Mouse (Mus musculus) c-Kit-positive CD71-positive TER-119-positive erythroid progenitor cells, embryonic 14.5 days (primary cell): Measurements from ENCODE around the gene Rps2.

Source experiments
- DNase-seq: peaks from one replicate; pipeline ENCODE4 v3.0.0-alpha.2; 2013; ENCODE audit warnings: low spot score

The Rps2 gene

GRCm38 (mm10) chr17:24733434-24734050 is 15.6 kb downstream of the Rps2 start:
- no peak for DNase-seq

DNA sequence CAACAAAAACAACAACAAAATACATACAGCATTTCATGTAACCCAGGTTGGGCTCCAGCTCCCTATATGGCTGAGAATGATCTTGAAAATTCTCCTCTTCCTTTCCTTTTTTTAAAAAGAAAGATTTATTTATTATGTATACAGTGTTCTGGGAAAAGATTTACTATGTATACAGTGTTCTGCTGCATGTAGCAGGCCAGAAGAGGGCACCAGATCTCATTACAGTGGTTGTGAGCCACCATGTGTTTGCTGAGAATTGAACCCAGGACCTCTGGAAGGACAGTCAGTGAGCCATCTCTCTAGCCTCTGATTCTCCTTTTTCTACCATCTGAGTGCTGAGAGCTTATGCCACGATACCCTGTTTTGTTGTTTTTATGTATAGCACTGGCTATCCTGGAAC is 16.6 kb downstream of the Rps2 start:
- no peak for DNase-seq

DNA sequence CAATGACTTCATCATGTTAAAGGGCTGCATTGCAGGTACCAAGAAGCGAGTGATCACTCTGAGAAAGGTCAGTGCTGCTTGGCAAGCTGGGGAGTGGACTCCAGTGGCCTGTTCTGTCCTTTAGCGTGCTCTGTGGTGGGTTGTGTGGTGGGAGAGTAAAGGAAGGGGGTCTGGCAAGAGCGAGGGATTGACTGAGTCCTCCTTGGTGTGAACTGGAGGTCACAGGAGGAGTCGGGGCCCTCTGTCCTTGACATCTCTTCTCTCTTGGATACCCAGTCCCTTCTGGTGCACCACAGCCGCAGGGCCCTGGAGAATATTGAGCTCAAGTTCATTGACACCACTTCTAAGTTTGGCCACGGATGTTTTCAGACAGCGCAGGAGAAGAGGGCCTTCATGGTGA is 17.5 kb downstream of the Rps2 start:
- no peak for DNase-seq

- DNase-seq, result peak; percentile 100
These were observed 18.6 kb downstream of the Rps2 start, which contains the start of gene Msrb1 for GRCm38 (mm10) chr17:24736330-24737051. Msrb1 (plus strand) TSS chr17:24736642.

GRCm38 (mm10) chr17:24737135-24737810 is 19.4 kb downstream of the Rps2 start:
- DNase-seq, result no peak

DNA sequence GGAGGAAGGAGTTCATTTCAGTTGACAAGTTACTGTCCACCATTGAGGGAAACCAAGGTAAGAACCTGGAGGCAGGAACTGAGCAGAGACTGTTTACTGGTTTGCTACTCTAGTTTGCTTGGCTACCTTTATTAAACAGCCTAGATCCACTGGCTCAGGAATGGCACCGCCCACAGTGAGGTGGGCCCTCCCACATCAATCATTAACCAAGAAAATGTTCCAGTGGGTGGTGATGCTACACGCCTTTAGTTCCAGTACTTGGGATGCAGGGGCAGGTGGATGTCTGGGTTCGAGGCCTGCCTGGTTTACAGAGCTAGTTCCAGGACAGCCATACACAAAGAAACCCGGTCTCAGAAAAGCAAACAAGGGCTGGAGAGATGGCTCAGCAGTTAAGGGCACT is 20.3 kb downstream of the Rps2 start:
- no peak for DNase-seq

DNA sequence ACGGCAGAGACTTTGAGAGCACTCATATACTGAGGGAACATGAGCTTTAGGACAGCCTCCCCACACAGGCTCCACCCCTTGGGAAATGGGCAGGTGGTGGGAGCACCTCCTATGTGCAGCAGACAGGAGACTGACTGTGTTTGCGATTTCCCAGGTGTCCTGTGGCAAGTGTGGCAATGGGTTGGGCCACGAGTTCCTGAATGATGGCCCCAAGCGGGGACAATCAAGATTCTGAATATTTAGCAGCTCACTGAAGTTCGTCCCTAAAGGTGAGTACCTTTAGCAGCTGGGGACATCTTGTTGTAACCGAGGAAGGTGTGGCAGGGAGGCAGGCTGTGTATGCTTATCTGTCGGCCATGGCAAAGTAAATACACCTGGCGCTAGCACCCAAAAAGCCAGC is 22.0 kb downstream of the Rps2 start:
- DNase-seq, result no peak

DNA sequence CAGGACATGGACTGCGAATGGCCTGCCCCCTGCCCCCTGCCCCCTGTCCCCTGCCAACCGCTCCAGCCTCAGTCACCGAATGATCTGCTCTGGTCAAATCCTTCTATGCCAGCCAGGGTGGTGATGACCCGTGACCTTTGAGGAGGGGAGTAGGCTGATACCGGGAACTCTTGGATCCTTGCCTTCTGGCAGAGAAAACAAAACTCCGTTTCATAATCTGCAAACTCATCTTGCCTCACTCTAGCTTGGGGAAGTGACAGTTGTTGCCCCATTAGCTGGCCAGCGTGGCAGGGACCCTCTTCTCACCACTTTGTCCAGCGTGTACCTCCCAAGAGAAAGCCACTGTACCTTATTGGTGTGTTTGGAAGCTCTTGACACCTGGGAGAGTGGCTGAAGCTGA is 24.4 kb downstream of the Rps2 start:
- no peak for DNase-seq

DNA sequence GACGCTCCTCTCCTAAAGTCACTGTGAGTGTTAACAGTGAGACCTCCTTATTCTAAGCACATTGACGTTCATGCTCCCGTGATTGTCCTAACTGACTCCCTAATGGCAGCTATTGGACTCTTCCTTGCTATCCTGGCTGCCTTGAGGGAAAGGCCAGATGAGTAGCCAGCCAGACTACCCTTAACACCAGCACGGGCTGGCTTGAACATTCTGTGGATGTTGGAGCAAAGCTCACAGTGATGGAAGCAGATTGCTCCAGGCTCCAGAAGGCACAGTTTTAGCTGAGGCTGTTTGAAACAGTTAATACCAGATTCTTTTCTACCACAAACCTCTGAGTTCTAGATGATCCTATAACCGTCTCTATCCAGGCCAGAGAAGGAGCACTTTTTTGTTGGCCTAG is 26.0 kb downstream of the Rps2 start:
- DNase-seq, result no peak

- no peak for DNase-seq
These were observed 26.5 kb downstream of the Rps2 start for GRCm38 (mm10) chr17:24744381-24744780.

GRCm38 (mm10) chr17:24745526-24746497 is 27.9 kb downstream of the Rps2 start:
- DNase-seq, result peak; percentile 83

GRCm38 (mm10) chr17:24746986-24747385 is 29.1 kb downstream of the Rps2 start:
- no peak for DNase-seq

DNA sequence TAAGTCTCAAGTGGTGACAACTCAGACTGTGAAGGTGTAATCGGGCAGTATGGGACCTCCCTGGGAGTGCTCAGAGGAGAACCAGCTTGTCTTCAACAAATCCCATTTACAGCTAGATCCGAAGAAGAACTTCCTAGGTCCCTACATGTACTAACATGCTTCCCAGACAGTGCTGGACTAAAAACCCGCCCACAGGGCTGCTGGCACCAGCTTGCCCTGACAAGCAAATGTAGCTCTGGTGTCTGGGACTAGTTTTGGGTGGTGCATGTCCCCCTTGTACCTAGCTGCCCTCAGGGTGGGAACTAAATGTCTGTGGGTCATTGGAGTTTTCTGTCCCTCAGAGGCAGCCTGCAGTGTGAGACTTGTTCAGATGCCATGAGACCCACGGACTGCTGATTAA is 33.6 kb downstream of the Rps2 start:
- DNase-seq, result no peak

- no peak for DNase-seq
These were observed 34.8 kb downstream of the Rps2 start, which contains the start of gene Hs3st6 for GRCm38 (mm10) chr17:24752415-24753394. Hs3st6 (plus strand) TSS chr17:24752988.

DNA sequence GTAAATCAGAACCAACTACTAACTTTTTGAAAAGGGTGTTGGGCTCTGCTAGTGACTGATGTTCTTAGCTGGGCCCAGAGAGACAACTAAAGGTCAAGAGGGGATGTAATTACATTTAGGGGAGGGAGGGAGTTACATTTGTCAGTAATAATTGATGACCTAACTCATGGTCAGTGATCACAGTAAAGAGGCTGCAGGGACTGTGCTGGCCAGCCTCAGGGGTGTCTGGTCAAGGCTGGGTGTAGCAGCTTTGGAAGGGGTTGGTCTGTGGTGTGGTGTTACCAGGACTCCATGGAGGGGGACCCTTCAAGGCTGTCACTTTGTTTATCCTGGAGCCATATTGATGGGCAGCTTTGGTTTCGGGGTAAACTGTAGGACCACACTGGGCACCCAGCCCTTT is 39.5 kb downstream of the Rps2 start:
- DNase-seq, result no peak

GRCm38 (mm10) chr17:24761121-24761520 is 43.2 kb downstream of the Rps2 start:
- no peak for DNase-seq

DNA sequence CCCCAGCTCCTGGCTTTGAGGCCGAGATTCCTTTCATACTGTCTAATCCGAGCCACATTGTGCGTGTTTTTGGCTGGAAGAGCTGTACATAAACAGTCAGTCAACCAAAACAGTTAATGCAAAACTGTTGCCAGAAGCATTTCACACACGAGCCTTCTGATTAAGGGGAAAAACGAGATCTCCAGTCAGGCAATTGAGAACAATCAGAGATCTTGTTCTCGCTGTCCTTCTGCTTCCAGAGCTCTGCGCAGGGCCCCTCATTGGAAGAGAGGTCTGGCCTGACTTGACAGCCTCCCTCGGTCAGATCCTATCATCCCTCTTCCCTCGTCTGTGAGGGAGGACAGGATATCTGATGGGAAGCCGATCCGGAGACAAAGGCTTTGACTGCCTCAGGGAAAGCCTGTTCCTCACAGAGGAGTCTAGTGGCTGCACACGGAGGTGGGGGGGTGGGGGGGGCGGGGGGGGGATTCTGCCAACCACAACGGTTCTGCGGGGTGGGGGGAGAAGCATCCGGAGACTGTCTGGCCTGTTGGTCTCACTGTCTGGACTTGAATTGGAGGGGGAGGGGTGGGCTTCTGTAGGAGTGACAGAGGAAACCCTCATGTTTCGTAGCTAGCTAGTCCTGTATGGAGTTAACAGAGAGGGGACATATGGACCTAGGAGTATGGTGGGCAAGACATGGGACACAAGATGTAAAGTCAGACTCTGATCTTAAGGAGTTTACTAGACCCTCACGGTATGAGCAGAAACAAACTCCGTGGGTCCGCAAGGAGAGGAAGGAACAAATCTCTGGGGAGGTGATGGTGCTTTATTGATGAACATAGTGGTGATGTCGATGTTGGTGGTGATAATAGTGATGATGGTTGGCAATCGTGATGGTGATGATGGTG is 47.3 kb downstream of the Rps2 start:
- no peak for DNase-seq

DNA sequence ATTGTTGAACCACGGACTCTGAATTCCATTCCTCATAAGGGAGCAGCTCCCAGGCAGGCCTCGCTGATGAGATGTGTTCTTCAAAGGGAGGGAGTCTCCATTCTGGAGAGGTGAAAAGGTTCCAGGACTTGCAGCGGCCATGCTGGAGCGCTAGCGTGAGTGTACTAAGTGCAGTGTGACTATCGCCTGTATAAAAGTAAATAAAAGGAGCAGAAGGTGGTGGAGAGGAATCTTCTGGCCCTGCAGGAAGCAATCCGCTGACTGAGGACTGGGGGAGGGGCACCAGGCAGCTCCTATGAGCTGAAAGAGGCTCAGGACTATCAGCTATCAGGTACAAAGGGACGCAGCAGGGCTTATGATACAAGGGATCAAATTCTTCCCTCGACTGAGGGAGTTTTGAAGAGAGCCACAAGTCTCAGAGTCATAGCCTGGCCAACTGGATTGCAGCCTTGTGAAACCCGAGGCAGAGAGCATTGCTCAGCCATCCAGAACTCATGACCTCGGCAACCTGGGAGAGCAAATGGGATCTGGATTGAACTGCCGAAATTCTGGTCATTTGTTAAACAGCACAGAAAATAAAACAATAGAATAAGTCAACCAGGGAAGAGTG is 48.5 kb downstream of the Rps2 start:
- no peak for DNase-seq

DNA sequence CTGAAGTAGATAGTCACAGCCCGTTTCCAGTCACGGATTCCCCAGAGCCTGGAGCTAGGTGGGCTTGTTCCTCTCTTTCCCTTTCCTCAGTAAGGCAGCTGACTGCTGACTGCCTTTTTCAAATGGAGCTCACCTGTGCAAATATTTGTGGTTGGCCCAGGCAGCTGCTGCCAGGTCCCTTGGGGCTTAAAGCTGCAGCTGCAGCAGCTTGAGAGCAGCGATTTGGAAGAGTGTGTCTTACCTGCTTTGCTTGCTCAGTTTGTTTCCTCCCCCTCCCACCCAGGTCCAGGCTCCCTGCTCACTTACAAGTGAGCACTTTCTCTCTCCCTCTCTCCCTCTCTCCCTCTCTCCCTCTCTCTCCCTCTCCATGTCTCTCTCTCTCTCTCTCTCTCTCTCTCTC is 51.2 kb downstream of the Rps2 start:
- no peak for DNase-seq
